Mouse (Mus musculus): ENCODE measurements around the gene Gtf2ird1.

- no peak for TF ChIP-seq CTCF (IDR thresholded peaks at IDR 0.05; ENCODE audit: low read depth, low read length)
- no peak for TF ChIP-seq POLR2A (IDR thresholded peaks at IDR 0.05; ENCODE audit: extremely low read depth, insufficient read depth, low read length)
Observed at GRCm38 (mm10) chr5:134466296-134467029, 9.9 kb upstream of the Gtf2ird1 start.
